Mouse (Mus musculus) ES-E14 (cell line): Measurements from ENCODE around the gene Cdc42ep1.

ENCODE experiments used
- CHD2 ChIP-seq: IDR thresholded peaks from 2 replicates; pipeline ENCODE4 v1.6.1; 2014; ENCODE audit warnings: mild to moderate bottlenecking, low read depth, low read length, inconsistent platforms
- HCFC1 ChIP-seq: IDR thresholded peaks from 2 replicates; pipeline ENCODE4 v1.6.1; 2012; ENCODE audit warnings: low read length, inconsistent platforms, borderline replicate concordance; ENCODE audit not compliant: insufficient read depth
- ZNF384 ChIP-seq: IDR thresholded peaks from 2 replicates; pipeline ENCODE4 v1.6.1; 2012; ENCODE audit warnings: low read depth, low read length, inconsistent platforms

DNA sequence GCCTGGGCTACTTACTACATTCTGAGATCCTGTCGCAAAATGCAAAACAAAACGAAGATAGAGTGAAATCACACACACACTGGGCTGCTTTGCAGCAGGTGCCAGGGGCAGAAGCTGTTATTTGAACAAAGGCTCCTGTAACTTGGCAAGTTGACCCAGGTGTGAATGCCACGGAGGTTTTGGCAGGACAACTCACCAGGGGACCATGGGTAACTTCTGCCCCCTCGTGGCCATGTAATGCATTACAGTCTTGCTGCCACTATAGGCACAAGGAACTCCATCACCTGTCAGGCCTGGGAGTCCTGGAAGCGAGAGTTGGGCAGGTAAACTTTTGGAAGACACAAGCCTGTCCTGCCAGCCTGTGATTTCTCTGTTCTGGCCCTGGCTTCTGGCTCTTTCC is 6.0 kb downstream of the Cdc42ep1 start:
- no peak for TF ChIP-seq CHD2
- TF ChIP-seq ZNF384 = no peak
- no peak for TF ChIP-seq HCFC1
